Mouse (Mus musculus) heart, postnatal 0 days (tissue): ENCODE measurements around the gene Tmem104. TPM values are rescaled to one million over a fixed set of nuclear protein-coding genes. Genes with fewer than 3 reads are reported as not detected.

Experiments used
- ATAC-seq: fragments of 200-750 bp; cut with Nextera tagmentation; 2 replicates; pipeline ENCODE4 v1.8.0; 2017; ENCODE audit warnings: low read depth, moderate number of reproducible peaks, moderate library complexity; ENCODE audit not compliant: insufficient read depth
- DNase-seq: peaks from one replicate; pipeline ENCODE4 v3.0.0-alpha.2; 2016; ENCODE audit warnings: low spot score
- H3K27ac ChIP-seq: fragments of 300-500 bp; sonication (generic); 2 replicates; pipeline ENCODE4 v1.5.1; 2014; ENCODE audit warnings: low read depth, mild to moderate bottlenecking
- H3K27me3 ChIP-seq: fragments of 300-500 bp; sonication (generic); 2 replicates; pipeline ENCODE4 v1.6.1; 2014; ENCODE audit warnings: low read length, mixed read lengths; ENCODE audit not compliant: control insufficient read depth, insufficient read depth
- H3K36me3 ChIP-seq: fragments of 300-500 bp; sonication (generic); replicated peaks from 2 replicates; pipeline ENCODE4 v1.6.1; 2014; ENCODE audit warnings: low read length, mixed read lengths; ENCODE audit not compliant: control insufficient read depth, insufficient read depth
- H3K4me1 ChIP-seq: fragments of 300-500 bp; sonication (generic); 2 replicates; pipeline ENCODE4 v1.6.1; 2014; ENCODE audit warnings: antibody characterized with exemption; ENCODE audit not compliant: control insufficient read depth, insufficient read depth
- H3K4me2 ChIP-seq: fragments of 300-500 bp; sonication (generic); 2 replicates; pipeline ENCODE4 v1.6.1; 2014; ENCODE audit warnings: low read depth, mild to moderate bottlenecking, low read length, moderate library complexity
- H3K4me3 ChIP-seq: fragments of 300-500 bp; sonication (generic); 2 replicates; pipeline ENCODE4 v1.5.1; 2014; ENCODE audit warnings: low read depth, low read length
- H3K9ac ChIP-seq: fragments of 300-500 bp; sonication (generic); replicated peaks from 2 replicates; pipeline ENCODE4 v1.6.1; 2014; ENCODE audit warnings: low read depth, low read length, mixed read lengths
- H3K9me3 ChIP-seq: fragments of 300-500 bp; sonication (generic); replicated peaks from 2 replicates; pipeline ENCODE4 v1.6.1; 2016; ENCODE audit warnings: low read length; ENCODE audit not compliant: control insufficient read depth
- CTCF ChIP-seq: IDR thresholded peaks from 2 replicates; pipeline ENCODE4 v1.5.1; 2016; ENCODE audit warnings: antibody characterized with exemption, control low read depth, low read depth
- EP300 ChIP-seq: IDR thresholded peaks from 2 replicates; pipeline ENCODE4 v1.6.1; 2016; ENCODE audit warnings: antibody characterized with exemption, low read depth
- WGBS: fragments of 180-500 bp; shearing (Covaris S2); extraction: QIAGEN DNeasy Blood & Tissue Kit; methylation state at CpG from one replicate; pipeline ENCODE4 v1.1.7; 2014; 5-methylcytosine and 5-hydroxymethylcytosine counted together
- polyA plus RNA-seq: library from polyadenylated mRNA; unstranded; fragments of >200 nt; fragmentation: Nextera tagmentation; extraction: Ambion mirVana; gene quantifications from 2 replicates; pipeline ENCODE4 v1.2.1, GENCODE M21; 2015
- total RNA-seq: library from RNA; depleted of rRNA; stranded (reverse); fragments of >200 nt; gene quantifications from 2 replicates; pipeline ENCODE4 v1.2.3, GENCODE M21; 2014; ENCODE audit warnings: low replicate concordance

The Tmem104 gene
- total and polyA plus RNA-seq, 2 experiments from 2014 or later: 4.1 to 6.4 TPM

- Histone ChIP-seq H3K4me3 (no peak overlapping the region), H3K36me3 (no peaks in the 10 kb centered on the region), H3K9ac (no peak overlapping the region), H3K9me3 (no peaks in the 10 kb centered on the region), H3K4me1 (0 out of 2 replicates have a peak, but pooled peaks cover 17% of the 10 kb centered on the region), H3K4me2 (no peak overlapping the region), H3K27ac (no peak overlapping the region), H3K27me3 (peaks cover 19% of the 10 kb centered on the region)
- DNase-seq (no peak), ATAC-seq (no peak)
- WGBS: 61% methylated on average over 11 of the region's 11 CpGs
- TF ChIP-seq EP300: no peak
- TF ChIP-seq CTCF: peak; percentile 65
Measured at GRCm38 (mm10) chr11:115160016-115160797, 27.1 kb upstream of the Tmem104 start.

GRCm38 (mm10) chr11:115160883-115161577 lies 26.3 kb upstream of the Tmem104 start:
- peak overlapping the region; percentile 6; the same call in 1 of the 2 replicates for H3K4me2 ChIP-seq
- 31% methylated on average over 10 of the region's 10 CpGs for WGBS
- no peak overlapping the region for H3K9ac ChIP-seq

DNA sequence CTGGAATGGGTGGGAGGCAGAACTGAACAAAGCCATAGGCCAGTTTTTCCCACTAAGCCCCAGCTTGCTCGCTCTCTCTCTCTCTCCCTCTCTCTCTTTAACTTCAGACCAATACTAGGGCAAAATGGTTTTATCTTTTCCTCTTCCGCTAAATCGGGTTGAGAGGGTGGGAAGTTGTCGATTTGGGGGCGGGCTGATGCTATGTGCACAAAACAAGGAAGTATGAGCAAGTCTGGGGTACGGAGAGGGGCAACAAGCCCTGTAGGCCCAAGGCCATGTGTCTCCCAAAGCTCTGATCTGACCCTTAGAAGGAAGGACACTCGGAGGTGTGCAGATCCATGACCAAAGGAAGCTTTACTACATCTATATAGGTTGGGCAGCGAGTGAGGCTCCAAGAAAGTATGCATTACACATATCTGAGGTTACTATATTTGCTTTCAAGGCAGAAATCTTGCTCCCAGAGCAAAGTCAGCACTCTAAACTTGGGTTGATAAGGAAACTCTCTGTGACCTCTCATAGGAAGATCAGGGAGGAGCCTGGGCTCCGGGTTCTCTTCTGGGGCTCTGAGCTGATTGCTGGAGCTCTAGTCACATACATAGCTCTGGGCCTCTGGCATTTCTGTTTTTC lies 25.6 kb upstream of the Tmem104 start:
- no peak overlapping the region for H3K4me3 ChIP-seq
- H3K27ac ChIP-seq: peak overlapping the region; percentile 60; the same call in 1 of the 2 replicates
- no peaks in the 10 kb centered on the region for H3K36me3 ChIP-seq
- no peak for ATAC-seq
- H3K9me3 ChIP-seq: no peaks in the 10 kb centered on the region
- DNase-seq: no peak
- peak overlapping the region; percentile 70; the same call in 1 of the 2 replicates for H3K4me2 ChIP-seq
- H3K9ac ChIP-seq: no peak overlapping the region; the same call in 1 of the 2 replicates
- 39% methylated on average over 9 of the region's 9 CpGs for WGBS
- TF ChIP-seq EP300 (no peak), CTCF (no peak)
- 0 out of 2 replicates have a peak, but pooled peaks cover 17% of the 10 kb centered on the region for H3K4me1 ChIP-seq
- peaks cover 16% of the 10 kb centered on the region for H3K27me3 ChIP-seq

More at GRCm38 (mm10) chr11:115160883-115161577, 26.3 kb upstream of the Tmem104 start:
- Histone ChIP-seq H3K27me3 (peaks cover 17% of the 10 kb centered on the region), H3K36me3 (no peaks in the 10 kb centered on the region), H3K27ac (no peak overlapping the region), H3K4me1 (0 out of 2 replicates have a peak, but pooled peaks cover 17% of the 10 kb centered on the region), H3K4me3 (no peak overlapping the region), H3K9me3 (no peaks in the 10 kb centered on the region)
- TF ChIP-seq CTCF (peak; percentile 89), EP300 (no peak)
- peak; percentile 51 for DNase-seq
- ATAC-seq: no peak

GRCm38 (mm10) chr11:115162205-115162601 lies 25.1 kb upstream of the Tmem104 start:
- 0 out of 2 replicates have a peak, but pooled peaks cover 17% of the 10 kb centered on the region for H3K4me1 ChIP-seq
- DNase-seq: no peak
- ATAC-seq: no peak
- no peak overlapping the region; the same call in 1 of the 2 replicates for H3K9ac ChIP-seq
- H3K9me3 ChIP-seq: no peaks in the 10 kb centered on the region
- peak overlapping the region; percentile 70 for H3K4me2 ChIP-seq
- no peak overlapping the region for H3K4me3 ChIP-seq
- peaks cover 13% of the 10 kb centered on the region; the same call in 1 of the 2 replicates for H3K27me3 ChIP-seq
- H3K27ac ChIP-seq: peak overlapping the region; percentile 60; the same call in 1 of the 2 replicates
- no peak for TF ChIP-seq CTCF
- H3K36me3 ChIP-seq: no peaks in the 10 kb centered on the region
- 31% methylated on average over 9 of the region's 9 CpGs for WGBS

DNA sequence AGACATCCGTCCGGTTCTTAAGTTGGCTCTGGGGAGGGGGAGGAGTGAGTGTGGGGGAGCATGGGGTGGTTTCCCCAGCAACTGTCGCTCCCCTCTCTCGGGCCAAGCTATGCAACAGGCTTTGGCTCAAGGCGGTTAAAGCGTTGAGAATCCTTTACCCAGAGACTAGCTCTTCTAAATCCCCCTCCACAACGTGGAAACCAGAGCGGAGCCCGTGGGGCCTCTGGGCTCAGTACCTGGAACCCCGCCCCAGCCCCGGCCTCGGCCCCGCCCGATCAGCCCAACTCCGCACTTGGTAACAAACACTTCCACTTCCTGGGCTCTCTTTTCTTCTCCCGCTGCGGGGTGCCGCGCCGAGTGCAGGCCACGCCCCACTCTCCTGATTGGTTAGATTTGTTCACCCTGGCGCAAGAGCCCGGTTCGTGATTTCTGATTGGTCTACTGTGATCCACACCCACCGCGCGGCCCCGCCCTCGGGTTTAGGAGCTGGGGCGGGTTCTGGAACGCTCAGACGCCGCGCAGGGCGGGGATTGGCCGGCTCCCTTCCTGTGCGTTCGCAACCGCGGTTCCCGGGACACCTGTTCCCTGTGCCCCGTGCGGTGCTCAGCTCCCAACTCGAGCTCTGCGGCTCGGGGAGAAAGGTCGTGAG lies 24.3 kb upstream of the Tmem104 start, which contains the start of gene Slc9a3r1:
Gene Slc9a3r1, plus strand, starts transcription at position 510 of the 649 bp plus-strand sequence.
- TF ChIP-seq CTCF (no peak), EP300 (no peak)
- H3K27me3 ChIP-seq: peaks cover 13% of the 10 kb centered on the region; the same call in 1 of the 2 replicates
- WGBS: 1% methylated on average over 44 of the region's 47 CpGs
- no peaks in the 10 kb centered on the region for H3K9me3 ChIP-seq
- peak within 1 kb of the TSS; percentile 54 for H3K9ac ChIP-seq
- DNase-seq (peak; percentile 95), ATAC-seq (peak; percentile 97)
- peak within 1 kb of the TSS; percentile 60 for H3K27ac ChIP-seq
- 0 out of 2 replicates have a peak, but pooled peaks cover 17% of the 10 kb centered on the region for H3K4me1 ChIP-seq
- no peaks in the 10 kb centered on the region for H3K36me3 ChIP-seq
- peak within 1 kb of the TSS; percentile 55 for H3K4me3 ChIP-seq
- peak within 1 kb of the TSS; percentile 70 for H3K4me2 ChIP-seq
